Mouse (Mus musculus) kidney, postnatal 0 days (tissue): ENCODE data around the gene Rhobtb1. TPM values are rescaled to one million over a fixed set of nuclear protein-coding genes. Genes with fewer than 3 reads are reported as not detected.

Source experiments
- ATAC-seq: fragments of 200-750 bp; cut with Nextera tagmentation; replicated peaks from 2 replicates; pipeline ENCODE4 v1.8.0; 2017; ENCODE audit warnings: low read depth, moderate number of reproducible peaks, moderate TSS enrichment, moderate library complexity; ENCODE audit not compliant: low FRiP score
- DNase-seq: peaks from one replicate; pipeline ENCODE4 v3.0.0-alpha.2; 2016; ENCODE audit warnings: low spot score
- H3K27ac ChIP-seq: fragments of 300-500 bp; sonication (generic); 2 replicates; pipeline ENCODE4 v1.5.1; 2014; ENCODE audit warnings: mild to moderate bottlenecking
- H3K27me3 ChIP-seq: fragments of 300-500 bp; sonication (generic); 2 replicates; pipeline ENCODE4 v1.6.1; 2014; ENCODE audit warnings: low read length, mixed read lengths; ENCODE audit not compliant: insufficient read depth
- H3K36me3 ChIP-seq: fragments of 300-500 bp; sonication (generic); 2 replicates; pipeline ENCODE4 v1.6.1; 2014; ENCODE audit warnings: low read length, mixed read lengths; ENCODE audit not compliant: insufficient read depth
- H3K4me1 ChIP-seq: fragments of 300-500 bp; sonication (generic); replicated peaks from 2 replicates; pipeline ENCODE4 v1.6.1; 2014; ENCODE audit warnings: antibody characterized with exemption, low read length, mixed read lengths; ENCODE audit not compliant: insufficient read depth
- H3K4me2 ChIP-seq: fragments of 300-500 bp; sonication (generic); 2 replicates; pipeline ENCODE4 v1.6.1; 2014; ENCODE audit warnings: mild to moderate bottlenecking, low read length, moderate library complexity, mixed read lengths
- H3K4me3 ChIP-seq: fragments of 300-500 bp; sonication (generic); replicated peaks from 2 replicates; pipeline ENCODE4 v1.5.1; 2014; ENCODE audit warnings: low read depth, low read length
- H3K9ac ChIP-seq: fragments of 300-500 bp; sonication (generic); 2 replicates; pipeline ENCODE4 v1.6.1; 2014; ENCODE audit warnings: low read depth, low read length
- H3K9me3 ChIP-seq: fragments of 300-500 bp; sonication (generic); replicated peaks from 2 replicates; pipeline ENCODE4 v1.6.1; 2016; ENCODE audit warnings: low read length, inconsistent platforms, mixed read lengths
- CTCF ChIP-seq: IDR thresholded peaks from 2 replicates; pipeline ENCODE4 v1.5.1; 2016; ENCODE audit warnings: antibody characterized with exemption, low read depth, mild to moderate bottlenecking, moderate library complexity
- WGBS: fragments of 180-500 bp; shearing (Covaris S2); extraction: QIAGEN DNeasy Blood & Tissue Kit; methylation state at CpG from one replicate; pipeline ENCODE4 v1.1.7; 2014; 5-methylcytosine and 5-hydroxymethylcytosine counted together
- polyA plus RNA-seq: library from polyadenylated mRNA; unstranded; fragments of >200 nt; fragmentation: Nextera tagmentation; extraction: Ambion mirVana; gene quantifications from 2 replicates; pipeline ENCODE4 v1.2.1, GENCODE M21; 2015

The Rhobtb1 gene
- polyA plus RNA-seq, 1 experiment from 2014 or later: 24.6 TPM

GRCm38 (mm10) chr10:69157471-69157870 is 6.2 kb downstream of the Rhobtb1 start:
- no peaks in the 10 kb centered on the region for H3K4me1 ChIP-seq
- H3K4me2 ChIP-seq: no peak overlapping the region
- TF ChIP-seq CTCF: no peak
- no peak overlapping the region for H3K4me3 ChIP-seq
- no peak overlapping the region for H3K9ac ChIP-seq
- H3K36me3 ChIP-seq: no peaks in the 10 kb centered on the region
- no peak overlapping the region for H3K27ac ChIP-seq
- DNase-seq: no peak
- no peaks in the 10 kb centered on the region for H3K9me3 ChIP-seq
- WGBS: 73% methylated on average over 2 of the region's 2 CpGs
- H3K27me3 ChIP-seq: no peaks in the 10 kb centered on the region
- no peak for ATAC-seq

GRCm38 (mm10) chr10:69160877-69161276 is 9.6 kb downstream of the Rhobtb1 start:
- ATAC-seq: peak; percentile 96
- no peak for TF ChIP-seq CTCF
- no peak overlapping the region for H3K9ac ChIP-seq
- peak overlapping the region; percentile 57 for H3K27ac ChIP-seq
- no peaks in the 10 kb centered on the region for H3K4me1 ChIP-seq
- H3K9me3 ChIP-seq: no peaks in the 10 kb centered on the region
- H3K4me2 ChIP-seq: no peak overlapping the region
- no peaks in the 10 kb centered on the region for H3K27me3 ChIP-seq
- H3K4me3 ChIP-seq: no peak overlapping the region
- 62% methylated on average over 2 of the region's 2 CpGs for WGBS
- DNase-seq: peak; percentile 29
- H3K36me3 ChIP-seq: no peaks in the 10 kb centered on the region

- no peaks in the 10 kb centered on the region for H3K27me3 ChIP-seq
- H3K9ac ChIP-seq: no peak overlapping the region
- DNase-seq (no peak), ATAC-seq (no peak)
- no peaks in the 10 kb centered on the region for H3K36me3 ChIP-seq
- H3K27ac ChIP-seq: peak overlapping the region; percentile 57; the same call in 1 of the 2 replicates
- WGBS: 70% methylated on average over 3 of the region's 3 CpGs
- no peak overlapping the region for H3K4me2 ChIP-seq
- H3K4me3 ChIP-seq: no peak overlapping the region
- no peaks in the 10 kb centered on the region for H3K4me1 ChIP-seq
- TF ChIP-seq CTCF: no peak
- H3K9me3 ChIP-seq: no peaks in the 10 kb centered on the region
Observed at GRCm38 (mm10) chr10:69161503-69161902, 10.3 kb downstream of the Rhobtb1 start.

- 76% methylated on average over 5 of the region's 5 CpGs for WGBS
- H3K4me3 ChIP-seq: no peak overlapping the region
- no peaks in the 10 kb centered on the region for H3K4me1 ChIP-seq
- H3K27me3 ChIP-seq: no peaks in the 10 kb centered on the region
- H3K36me3 ChIP-seq: no peaks in the 10 kb centered on the region
- H3K27ac ChIP-seq: no peak overlapping the region
- H3K4me2 ChIP-seq: no peak overlapping the region
- no peak for TF ChIP-seq CTCF
- DNase-seq (no peak), ATAC-seq (no peak)
- no peaks in the 10 kb centered on the region for H3K9me3 ChIP-seq
- H3K9ac ChIP-seq: no peak overlapping the region
Observed at GRCm38 (mm10) chr10:69162577-69162976, 11.3 kb downstream of the Rhobtb1 start.

GRCm38 (mm10) chr10:69163216-69163615 is 12.0 kb downstream of the Rhobtb1 start:
- H3K27me3 ChIP-seq: no peaks in the 10 kb centered on the region
- 78% methylated on average over 5 of the region's 5 CpGs for WGBS
- H3K9me3 ChIP-seq: no peaks in the 10 kb centered on the region
- no peak overlapping the region for H3K4me2 ChIP-seq
- ATAC-seq (no peak), DNase-seq (no peak)
- no peak overlapping the region for H3K27ac ChIP-seq
- no peaks in the 10 kb centered on the region for H3K4me1 ChIP-seq
- no peak for TF ChIP-seq CTCF
- no peaks in the 10 kb centered on the region for H3K36me3 ChIP-seq
- H3K4me3 ChIP-seq: no peak overlapping the region
- no peak overlapping the region for H3K9ac ChIP-seq

GRCm38 (mm10) chr10:69165125-69165524 is 13.9 kb downstream of the Rhobtb1 start:
- Histone ChIP-seq H3K27ac (peak overlapping the region; percentile 42), H3K4me2 (no peak overlapping the region), H3K9me3 (no peaks in the 10 kb centered on the region), H3K4me3 (no peak overlapping the region), H3K9ac (no peak overlapping the region), H3K27me3 (no peaks in the 10 kb centered on the region), H3K4me1 (no peaks in the 10 kb centered on the region), H3K36me3 (no peaks in the 10 kb centered on the region)
- DNase-seq (peak; percentile 71), ATAC-seq (no peak)
- WGBS: 54% methylated on average over 7 of the region's 7 CpGs
- peak; percentile 79 for TF ChIP-seq CTCF

GRCm38 (mm10) chr10:69165847-69166246 is 14.6 kb downstream of the Rhobtb1 start:
- TF ChIP-seq CTCF: no peak
- 45% methylated on average over 3 of the region's 3 CpGs for WGBS
- no peak overlapping the region for H3K4me2 ChIP-seq
- H3K9ac ChIP-seq: no peak overlapping the region
- DNase-seq (peak; percentile 57), ATAC-seq (peak; percentile 24; the same call in 1 of the 2 replicates)
- H3K36me3 ChIP-seq: no peaks in the 10 kb centered on the region
- H3K27ac ChIP-seq: peak overlapping the region; percentile 60
- H3K4me1 ChIP-seq: no peaks in the 10 kb centered on the region
- no peaks in the 10 kb centered on the region for H3K27me3 ChIP-seq
- H3K4me3 ChIP-seq: no peak overlapping the region
- no peaks in the 10 kb centered on the region for H3K9me3 ChIP-seq
